Mouse (Mus musculus) gastrocnemius, postnatal 4 days (tissue): ENCODE measurements around the gene Acap1. TPM values are rescaled to one million over a fixed set of nuclear protein-coding genes. Genes with fewer than 3 reads are reported as not detected.
"Not testable (repeated sequence)": the region's sequence is repeated elsewhere in the genome, so short reads cannot be mapped to it uniquely, and the experiment has no call there.

ENCODE experiments used
- DNase-seq, 2 experiments: peaks; one replicate each; pipeline ENCODE4 v3.0.0; 2021 to 2022; ENCODE audit warnings: low spot score in 2 of 2, mixed read lengths in 2 of 2
- total RNA-seq, 2 experiments: library from RNA; stranded (reverse); gene quantifications; 2 replicates each; pipeline ENCODE4 v1.2.3; 2021

Acap1 gene
- total RNA-seq, 2 experiments from 2014 or later: 0.65 to 1.1 TPM

DNA sequence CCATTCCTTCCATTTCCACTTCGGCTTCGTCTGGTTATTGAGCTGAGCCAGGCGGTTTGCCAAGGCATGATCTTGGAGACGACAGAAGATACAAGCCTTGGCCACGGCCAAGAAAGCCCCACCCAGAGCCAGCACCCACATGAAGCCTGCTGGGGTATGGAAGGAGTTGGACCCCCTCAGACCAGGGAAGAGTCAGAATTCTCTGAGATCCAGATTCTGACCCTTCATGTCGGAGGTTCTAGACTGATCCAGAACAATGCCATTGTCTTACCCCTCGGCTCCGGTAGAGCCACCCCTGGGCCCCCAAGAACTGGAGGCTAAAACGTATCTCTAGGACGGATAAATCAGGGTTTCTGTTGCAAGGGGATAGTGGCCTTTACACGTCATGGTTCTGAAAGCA is 17.5 kb downstream of the Acap1 start, which contains the start of gene Tmem95:
Tmem95 (minus strand) TSS at position 141 of the 400 bp plus-strand sequence.
- no peak for DNase-seq

DNA sequence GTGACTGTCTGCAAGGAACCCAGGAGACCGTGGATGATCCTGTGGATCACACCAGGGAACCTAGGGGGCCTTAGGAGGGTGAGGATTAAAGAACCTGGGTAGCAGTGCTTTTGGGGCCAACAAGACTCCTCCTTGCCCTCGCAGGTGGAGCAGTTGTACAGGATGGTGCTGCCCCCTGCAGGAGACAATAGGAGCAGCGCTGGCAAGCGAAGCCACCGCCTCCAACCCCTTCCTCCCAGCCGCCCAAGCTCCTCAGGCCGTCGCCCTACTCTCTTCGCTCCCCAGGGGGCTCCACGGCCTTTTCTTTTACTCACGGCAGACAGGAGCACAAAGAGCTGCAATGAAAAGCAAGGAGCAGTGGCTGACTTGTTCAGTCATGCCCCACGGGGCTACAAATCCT is 18.5 kb downstream of the Acap1 start:
- DNase-seq: peak; percentile 74 to 87

DNA sequence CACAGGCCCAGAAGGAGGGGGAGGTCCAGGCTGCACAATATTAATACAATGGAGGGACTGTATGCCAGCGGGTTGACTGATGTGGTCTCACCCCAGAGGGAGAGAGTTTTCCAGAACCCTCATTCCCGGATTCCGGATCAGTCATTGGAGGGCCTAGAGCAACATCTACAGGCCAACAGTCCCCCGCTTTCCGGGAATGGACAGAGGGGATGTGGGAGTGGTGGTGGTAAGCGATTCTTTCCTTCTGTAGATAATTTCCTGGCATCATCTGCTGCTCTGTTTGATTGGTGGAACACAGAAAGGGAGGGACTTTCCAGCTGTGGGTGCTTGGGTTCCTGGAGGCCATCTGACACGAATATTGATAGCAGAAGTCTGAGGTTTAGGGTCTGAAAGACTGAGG is 19.2 kb downstream of the Acap1 start:
- DNase-seq: no peak

DNA sequence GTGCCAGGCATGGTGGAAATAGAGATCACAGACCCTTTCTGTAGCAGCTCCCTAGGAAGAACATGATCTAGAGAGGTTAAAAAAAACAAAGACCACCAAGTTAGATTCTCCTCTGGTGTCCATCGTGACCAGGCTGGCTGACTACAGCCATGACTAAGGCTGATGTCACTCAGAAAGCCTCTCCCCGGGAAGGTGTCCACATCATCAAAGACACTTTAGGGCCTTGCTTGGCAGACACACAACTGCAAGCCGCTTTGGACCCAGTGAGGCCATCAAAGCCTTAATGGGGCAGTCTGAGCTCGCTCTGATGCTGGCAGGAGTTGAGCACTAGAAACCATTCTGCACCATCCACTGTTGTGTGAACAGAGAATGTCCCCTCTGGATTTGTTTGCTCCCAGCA is 22.9 kb downstream of the Acap1 start:
- DNase-seq: no peak

DNA sequence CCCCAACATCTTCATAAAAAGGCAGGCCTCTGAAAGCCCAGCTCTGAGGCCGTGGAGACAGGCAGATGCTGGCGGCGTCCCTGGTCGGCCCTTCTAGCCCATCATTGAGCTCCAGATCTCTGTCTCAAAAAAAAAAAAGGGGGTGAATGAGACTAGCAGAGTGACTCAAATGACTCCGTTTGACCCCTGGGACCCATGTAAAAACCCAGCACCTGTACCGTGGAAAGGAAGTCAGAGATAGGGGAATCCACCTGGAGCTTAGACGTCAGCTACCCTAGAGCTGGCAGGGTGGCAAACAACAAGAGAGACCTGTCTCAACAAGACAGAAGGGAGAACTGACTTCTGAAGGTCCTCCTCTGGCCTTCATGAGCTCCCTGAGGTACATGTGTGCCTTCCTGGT is 23.5 kb downstream of the Acap1 start:
- no peak for DNase-seq

DNA sequence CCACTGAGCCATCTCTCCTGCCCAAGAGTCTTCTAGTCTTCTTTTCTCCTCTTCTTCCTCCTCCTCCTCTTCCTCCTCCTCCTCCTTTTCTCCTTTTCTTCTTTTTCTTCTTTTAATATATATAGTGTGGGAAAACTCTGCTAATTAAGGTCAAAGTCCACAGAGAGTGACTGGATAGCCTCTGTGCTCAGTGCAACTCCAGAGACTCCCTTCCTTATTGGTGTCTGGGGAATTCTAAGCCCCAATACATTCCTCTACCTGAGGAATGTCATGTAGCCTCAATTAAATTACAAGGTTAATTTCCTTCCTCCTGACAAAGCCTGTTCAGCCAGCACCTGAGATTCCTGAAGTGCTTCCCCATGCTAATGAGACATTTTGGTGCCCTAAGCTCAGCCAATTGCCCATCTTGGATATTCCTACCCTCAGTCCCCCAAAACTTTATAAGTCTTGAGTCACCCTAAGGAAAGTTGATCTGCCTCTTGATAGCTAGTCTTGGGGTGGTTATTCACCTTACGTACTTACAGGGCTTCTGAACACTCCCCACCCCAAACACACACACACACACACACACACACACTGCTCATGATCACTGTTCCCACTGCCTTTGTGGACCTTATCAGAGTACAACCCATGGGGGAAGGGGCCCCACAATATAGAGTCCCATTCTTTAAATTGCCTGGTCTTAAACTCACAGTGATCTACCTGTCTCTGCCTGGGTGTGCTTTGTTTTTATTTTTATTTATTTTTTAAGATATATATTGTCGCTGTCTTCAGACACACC is 24.9 kb downstream of the Acap1 start:
- DNase-seq: no peak

DNA sequence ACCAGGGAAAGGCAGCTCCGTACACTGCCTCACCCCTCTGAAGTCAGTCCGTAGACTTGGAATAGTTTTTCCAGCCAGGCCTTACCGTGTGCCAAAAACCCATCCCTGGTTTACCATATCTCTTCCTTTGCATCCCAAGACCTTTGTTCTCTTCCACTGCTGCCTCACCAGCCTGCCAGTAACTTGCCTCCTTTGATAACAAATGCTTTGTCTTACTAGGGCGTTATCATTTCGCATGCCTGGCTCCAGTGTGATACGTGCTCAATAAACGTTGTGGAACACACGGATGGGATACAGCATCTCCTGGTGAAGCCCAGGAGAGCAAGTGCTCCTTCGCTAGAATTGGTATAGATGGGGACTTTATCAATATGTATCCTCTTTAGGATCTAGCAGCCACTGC is 28.0 kb downstream of the Acap1 start:
- no peak for DNase-seq

DNA sequence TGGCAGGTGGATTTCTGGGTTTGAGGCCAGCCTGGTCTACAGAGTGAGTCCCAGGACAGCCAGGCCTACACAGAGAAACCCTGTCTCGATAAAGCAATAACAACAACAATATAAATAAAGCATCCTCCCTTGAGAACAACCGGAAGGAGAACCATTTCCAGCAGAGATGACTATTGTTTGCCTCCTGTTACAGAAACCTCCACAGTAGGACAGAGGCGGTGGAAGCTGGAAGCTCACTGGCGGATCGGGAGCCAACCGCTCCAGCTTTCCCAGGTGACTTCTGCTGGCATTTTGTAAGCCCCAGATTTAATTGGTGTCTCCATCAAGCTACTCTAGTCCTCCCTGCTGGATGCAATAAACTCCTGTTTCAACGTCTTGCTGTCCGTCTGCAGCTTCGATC is 29.8 kb downstream of the Acap1 start:
- DNase-seq: no peak

DNA sequence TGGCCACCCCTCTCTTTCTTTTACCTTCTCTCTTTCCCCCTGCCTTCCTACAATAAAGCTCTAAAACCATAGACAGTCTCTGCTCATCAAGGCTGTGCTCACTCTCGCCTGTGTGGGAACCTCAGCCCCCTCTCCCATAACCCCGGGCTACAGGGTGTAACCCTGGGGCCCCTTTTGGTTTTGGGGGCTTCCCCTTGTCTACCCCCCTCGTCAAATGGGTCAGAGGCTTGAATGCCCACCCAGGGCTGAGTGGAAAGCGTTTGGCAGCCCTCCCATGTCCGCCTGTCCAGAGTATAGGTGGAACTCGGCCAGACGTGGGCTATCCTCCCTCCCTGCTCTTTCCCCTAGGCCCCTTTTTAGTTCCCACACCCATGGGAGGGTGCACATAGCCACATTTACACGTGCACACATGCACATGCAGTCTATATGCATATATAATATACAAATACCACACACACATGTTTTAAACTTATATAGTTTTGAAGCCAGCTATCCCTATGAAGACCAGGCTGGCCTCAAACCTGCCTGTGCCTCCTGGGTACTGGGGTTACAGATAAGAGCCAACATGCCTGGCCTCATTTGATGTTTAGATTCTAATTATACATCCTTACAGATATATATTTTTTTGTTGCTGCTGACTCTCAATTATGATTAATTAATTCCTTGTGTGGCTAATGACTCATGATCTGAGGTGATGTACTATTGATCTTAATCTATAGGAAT is 31.0 kb downstream of the Acap1 start:
- DNase-seq: no peak

DNA sequence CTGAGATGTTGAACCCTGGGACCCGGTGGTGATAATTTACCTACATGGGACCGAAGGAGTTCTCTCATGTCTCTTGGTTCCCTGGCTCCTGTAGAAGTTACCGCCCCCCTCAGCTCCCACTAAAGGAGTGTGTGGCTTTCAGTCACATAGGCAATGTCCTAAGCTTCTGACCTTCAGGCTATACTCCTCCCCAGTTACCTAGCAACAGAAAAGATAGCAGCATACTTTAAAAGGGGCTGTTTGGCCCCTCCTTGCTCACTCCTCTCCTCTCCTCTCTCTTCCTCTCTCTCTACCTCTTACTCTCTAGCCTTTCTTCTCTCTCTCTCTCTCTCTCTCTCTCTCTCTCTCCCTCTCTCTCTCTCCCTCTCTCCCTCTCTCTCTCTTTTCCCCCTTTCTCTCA is 31.6 kb downstream of the Acap1 start:
- not testable (repeated sequence) for DNase-seq

DNA sequence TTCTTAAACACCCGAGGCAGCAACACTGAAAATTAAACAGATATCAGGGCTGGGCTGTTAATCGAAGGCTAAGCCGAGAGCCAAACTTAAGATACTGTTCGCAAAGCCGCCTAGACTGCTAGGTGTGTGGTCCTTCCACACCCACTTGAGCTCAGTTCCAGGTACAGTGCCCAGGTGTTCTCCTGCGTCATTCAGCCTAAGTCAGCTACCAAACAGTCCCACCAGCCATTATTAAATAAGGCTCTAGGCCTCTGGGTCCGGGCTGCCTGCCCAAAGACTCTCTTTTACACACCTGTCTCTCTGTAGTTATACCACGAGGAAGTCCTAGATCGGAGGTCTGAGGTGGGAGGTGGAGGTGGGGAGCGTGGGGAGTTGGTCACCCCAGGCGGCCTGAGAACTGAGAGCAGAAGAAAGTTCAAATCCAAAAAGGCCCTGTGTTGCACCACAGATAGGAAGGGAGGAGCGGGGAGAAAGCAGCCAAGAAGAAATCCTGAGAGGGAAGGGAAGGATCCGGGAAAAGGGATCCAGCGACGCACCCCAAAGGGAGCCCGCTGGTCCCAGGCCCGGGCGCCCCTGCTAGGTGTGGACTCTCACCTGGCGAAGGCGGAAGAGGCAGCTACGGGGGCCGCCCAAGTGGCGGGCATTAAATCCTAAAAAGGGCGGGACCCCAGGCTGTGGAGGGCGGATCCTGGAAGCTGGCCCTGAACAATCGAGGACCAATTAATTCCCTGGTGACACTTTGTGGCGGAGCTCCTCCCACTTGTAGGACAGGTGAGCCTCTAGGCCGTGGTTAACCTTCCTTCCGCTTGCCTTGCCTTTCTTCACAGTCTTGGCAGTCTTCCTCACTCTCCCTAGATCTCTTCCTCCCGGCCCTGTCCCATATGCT is 37.0 kb downstream of the Acap1 start, which contains the start of gene Tnk1:
Tnk1 (minus strand) TSS at position 618 of the 886 bp plus-strand sequence.
- DNase-seq: no peak

DNA sequence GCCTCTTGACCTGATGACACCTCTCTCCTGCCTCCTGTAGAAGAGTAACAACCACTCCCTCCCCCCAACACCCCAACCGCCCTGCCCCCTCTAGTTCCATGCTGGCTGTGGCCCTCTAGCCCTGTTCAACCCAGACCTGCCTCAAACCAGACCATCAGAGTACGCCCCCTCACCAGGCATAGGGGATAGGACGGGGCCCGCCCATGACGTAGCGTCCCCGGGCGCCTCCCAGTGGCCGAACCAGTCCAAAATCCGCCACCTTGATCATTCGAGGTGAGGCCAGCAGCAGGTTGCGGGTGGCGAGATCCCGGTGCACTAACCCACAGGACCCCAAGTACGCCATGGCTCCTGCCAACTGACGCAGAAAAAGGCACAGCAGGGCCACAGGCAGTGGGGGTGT is 40.0 kb downstream of the Acap1 start:
- no peak for DNase-seq

DNA sequence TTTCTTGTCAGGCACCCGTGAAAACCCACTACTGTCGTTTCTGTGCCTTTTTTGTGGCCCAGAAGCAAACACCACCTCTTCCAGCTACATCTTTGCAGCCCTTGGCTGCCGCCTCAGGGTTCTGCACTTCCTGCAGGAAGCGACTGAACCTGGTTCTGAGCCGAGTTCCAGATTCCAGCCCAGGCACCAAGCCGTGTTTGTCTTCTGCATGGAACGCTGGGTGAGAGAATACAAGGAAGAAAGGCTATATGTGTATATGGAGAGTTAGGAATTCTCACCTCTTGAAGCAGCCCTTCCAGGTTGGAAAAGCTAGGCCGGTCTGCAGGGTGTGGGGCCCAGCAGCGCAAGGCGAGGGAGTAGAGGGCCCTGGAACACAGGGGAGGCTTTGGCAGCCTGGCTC is 40.7 kb downstream of the Acap1 start:
- no peak for DNase-seq

DNA sequence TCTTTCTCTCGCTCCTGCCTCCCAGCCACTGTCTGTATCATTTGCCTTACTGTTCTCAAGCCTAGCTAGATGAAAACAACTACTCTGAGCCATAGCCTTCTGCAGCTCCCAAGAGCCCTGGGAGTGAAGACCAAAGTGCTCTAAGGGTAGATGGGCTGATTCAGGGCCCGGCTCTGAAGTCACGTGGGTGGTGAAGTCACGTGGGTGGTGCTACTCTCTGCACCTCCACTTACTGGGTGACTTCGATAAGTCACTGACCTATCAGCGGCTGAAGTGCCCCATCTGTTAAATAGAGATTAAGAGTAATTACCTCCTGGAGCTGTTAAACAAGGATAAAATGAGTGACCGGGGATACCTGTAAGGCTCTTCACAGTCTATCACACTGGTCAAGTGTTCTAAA is 41.3 kb downstream of the Acap1 start:
- no peak for DNase-seq

DNA sequence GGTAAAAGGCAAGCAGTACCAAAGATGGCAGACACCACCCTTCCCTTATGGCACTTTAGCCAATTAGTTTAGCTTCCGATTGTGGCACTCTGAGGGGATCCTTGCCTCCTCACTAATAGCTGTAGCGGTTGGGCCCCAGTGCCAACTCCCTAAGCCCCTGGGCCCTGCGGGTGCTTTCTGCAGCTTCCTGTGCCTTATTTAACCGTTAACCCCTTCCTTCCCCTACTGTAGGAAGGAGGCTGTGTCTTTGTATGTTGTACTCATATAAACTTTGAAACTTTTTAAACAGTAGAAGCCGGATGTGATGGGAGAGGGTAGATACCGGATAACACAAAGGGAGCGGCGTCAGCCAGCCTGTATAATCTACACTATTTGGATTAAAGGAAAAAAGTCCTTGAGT is 44.6 kb downstream of the Acap1 start:
- no peak for DNase-seq

DNA sequence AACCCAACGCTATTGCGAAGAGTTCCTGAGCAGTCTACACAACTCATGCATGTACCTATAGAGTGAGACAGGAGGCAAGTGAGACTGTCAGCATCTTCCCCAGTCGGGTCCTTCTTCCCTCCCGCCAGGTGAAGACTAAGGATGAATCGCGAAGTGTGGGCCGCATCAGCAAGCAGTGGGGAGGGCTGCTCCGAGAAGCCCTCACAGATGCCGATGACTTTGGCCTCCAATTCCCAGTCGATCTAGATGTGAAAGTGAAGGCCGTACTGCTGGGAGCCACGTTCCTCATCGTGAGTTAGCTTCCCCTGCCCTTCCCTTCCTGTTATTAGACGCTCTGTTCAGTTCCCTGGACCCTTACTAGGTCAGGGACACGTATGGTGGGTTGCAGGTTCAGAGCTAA is 45.5 kb downstream of the Acap1 start:
- no peak for DNase-seq

DNA sequence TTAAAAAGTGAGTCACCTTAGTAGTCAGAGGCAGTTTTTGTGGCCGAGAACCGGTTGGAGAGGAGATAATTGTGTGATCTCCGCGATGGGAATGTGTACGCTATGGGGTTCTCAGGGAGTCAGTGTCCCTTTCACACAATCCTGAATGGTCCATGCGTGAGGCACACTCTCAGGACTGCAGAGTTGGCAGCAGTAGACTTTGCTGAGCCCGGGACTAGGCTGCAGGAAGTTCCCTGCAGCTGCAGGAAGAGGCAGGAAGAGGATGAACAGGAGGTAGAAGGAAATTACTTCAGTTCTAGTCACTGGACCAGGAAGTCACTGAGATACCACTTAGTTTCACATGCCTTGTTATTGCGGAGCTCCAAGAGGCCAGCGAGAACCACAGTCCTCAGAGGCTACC is 46.2 kb downstream of the Acap1 start:
- DNase-seq: no peak

DNA sequence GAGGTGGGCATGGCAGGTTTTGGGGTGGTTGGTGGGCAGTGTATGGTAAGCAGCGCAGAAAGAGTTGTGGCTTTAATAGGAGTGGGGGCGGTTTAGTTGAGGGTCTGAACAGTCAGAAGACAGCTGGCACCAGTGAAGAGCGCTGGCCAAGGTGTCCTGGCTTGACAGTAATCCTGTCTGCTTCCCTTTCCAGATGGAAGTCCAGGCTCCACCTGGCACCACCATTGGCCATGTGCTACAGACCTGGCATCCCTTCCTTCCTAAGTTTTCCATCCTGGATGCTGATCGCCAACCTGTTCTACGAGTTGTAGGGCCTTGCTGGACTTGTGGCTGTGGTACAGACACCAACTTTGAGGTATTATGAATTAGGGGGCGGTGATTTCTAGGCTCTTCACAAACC is 47.3 kb downstream of the Acap1 start:
- DNase-seq: no peak

DNA sequence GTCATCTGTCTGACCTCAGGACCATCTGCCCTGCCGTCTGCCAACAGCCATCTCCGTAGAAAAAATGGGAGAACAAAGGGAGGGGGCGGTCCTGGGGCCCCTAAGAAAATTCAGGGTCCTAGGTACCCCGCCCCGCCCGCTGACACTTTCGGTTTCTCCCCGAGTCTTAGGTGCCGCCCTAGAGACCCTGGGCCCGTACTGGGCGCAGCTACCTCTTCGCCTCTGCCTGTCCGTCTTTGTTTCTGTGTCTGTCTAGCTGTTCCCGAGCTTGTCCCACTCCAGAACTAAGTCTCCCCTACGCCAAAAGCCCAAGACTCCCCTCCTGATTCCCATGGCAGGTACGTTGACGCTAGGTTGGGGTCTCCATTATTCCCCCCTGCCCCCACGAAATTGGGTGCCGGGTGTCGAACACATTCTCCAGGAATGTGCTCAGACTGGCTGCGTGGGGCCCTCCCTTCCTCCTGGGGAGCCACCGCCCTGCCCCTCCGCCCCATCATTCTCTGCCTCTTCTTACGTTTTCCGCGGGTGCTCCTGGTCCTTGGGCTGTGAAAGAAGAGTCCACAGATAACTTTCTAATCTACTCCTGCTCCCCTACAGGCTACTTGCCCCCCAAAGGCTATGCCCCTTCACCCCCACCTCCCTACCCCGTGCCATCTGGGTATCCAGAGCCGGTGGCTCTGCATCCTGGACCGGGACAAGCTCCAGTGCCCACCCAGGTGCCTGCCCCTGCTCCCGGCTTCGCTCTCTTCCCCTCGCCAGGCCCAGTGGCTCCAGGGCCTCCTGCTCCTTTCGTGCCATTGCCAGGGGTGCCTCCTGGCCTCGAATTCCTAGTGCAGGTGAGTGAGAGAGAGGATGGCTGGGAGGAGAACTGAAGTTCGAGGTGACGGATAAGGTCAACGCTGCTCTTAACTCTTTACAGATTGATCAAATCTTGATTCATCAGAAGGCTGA is 48.3 kb downstream of the Acap1 start:
- no peak for DNase-seq

DNA sequence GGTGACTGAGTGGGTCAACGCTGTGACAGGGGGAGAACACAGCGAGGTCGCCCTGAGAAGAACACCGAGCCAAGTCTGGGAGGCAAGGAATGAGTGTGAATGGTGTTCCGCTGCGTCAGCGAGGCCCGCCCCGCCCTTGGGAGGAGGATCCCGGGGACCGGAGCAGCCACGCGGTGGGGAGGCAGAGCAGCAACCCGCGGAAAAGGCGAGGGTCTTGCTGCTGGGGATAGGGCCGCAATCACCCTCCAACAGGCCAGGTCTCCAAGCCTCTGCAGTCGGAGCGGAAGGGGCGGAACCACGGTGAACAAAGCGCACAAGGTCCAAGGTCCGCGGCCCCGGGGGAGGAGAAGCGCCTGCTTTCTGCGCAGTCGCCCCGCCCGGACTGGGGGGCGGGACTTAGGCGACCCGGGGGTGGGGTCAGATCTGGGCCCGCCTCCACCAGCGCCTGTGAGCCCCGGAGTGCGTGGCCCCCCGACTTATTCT is 49.1 kb downstream of the Acap1 start, which contains the start of gene Plscr3:
Plscr3 (plus strand) TSS at position 179 of the 483 bp plus-strand sequence.
- peak; percentile 86 to 91 for DNase-seq
